Mouse (Mus musculus): ENCODE measurements at regions not wholly inside any gene's neighbourhood (a gene's known extent, or its start where the extent isn't known, plus 50 kb on each side); places are given as distances from the start of the nearest gene placed in this dataset.

DNA sequence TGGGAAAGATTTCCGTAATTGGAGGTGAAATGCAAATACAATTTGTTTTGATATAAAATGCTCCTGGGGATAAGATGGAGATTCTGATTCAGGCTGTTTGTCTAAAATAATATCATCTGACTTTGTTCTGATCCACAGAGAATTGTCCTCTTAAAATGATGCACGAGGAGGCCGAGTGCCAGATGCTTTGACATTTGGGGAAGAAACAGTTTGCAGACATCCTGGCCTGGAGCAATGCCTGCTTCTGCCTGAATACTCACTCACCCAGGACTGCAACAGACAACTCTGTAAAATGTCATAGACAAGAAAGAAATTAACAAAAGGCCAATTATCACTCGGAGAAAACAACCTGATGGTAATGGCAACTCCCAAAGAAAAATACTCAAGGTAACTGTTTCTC lies 1225.1 kb downstream of the 9330182O14Rik start:
- Histone ChIP-seq H3K4me2 (ENCODE audit: low read length) (no peak overlapping the region), H3K27ac (replicated peaks in 1 of 2; ENCODE audit: control insufficient read depth in 1 of 2, insufficient read depth in 1 of 2, low read depth in 2 of 2, low read length in 2 of 2) (no peak overlapping the region), H3K9ac (ENCODE audit: low read length) (no peak overlapping the region), H3K27me3 (ENCODE audit: control insufficient read depth, insufficient read depth, low read length) (no peaks in the 10 kb centered on the region), H3K9me3 (ENCODE audit: control insufficient read depth, low read length) (no peaks in the 10 kb centered on the region), H3K4me3 (ENCODE audit: control insufficient read depth in 1 of 2, insufficient read depth in 1 of 2, low read depth in 1 of 2, low read length in 2 of 2) (no peak overlapping the region), H3K36me3 (ENCODE audit: control insufficient read depth, insufficient read depth, low read length) (no peaks in the 10 kb centered on the region), H3K4me1 (ENCODE audit: control insufficient read depth in 2 of 2, insufficient read depth in 2 of 2, low read length in 2 of 2) (no peaks in the 10 kb centered on the region)
- no peak for ATAC-seq (ENCODE audit: insufficient number of reproducible peaks, insufficient read depth, low FRiP score, low read depth)
- 80% methylated on average over 4 of the region's 4 CpGs for WGBS

DNA sequence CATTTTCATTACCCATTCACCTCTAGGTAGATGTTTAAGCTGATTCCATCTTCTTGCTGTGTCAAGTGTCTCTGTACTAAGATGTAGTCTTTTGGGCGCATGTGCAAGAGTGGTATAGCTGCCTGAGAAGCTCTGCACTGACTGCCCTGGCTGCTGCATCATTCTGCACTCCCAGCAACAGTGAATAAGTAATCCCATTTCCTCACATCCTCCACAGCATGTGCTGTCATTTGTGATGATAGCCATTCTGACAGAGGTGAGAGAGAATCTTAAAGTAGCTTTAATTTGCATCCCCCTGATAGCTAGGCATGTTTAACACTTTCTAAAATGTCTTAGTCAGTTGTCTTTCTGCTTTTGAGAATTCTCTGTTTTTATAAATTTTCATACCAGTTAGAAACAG lies 1240.5 kb downstream of the 9330182O14Rik start:
- H3K9ac ChIP-seq (ENCODE audit: low read length) = no peak overlapping the region
- no peaks in the 10 kb centered on the region for H3K9me3 ChIP-seq (ENCODE audit: control insufficient read depth, low read length)
- no peak overlapping the region for H3K4me3 ChIP-seq (ENCODE audit: control insufficient read depth in 1 of 2, insufficient read depth in 1 of 2, low read depth in 1 of 2, low read length in 2 of 2)
- 76% methylated on average over 1 of the region's 1 CpGs for WGBS
- no peaks in the 10 kb centered on the region; a peak in 1 of 4 replicates for H3K4me1 ChIP-seq (ENCODE audit: control insufficient read depth in 2 of 2, insufficient read depth in 2 of 2, low read length in 2 of 2)
- no peak overlapping the region for H3K4me2 ChIP-seq (ENCODE audit: low read length)
- no peaks in the 10 kb centered on the region for H3K27me3 ChIP-seq (ENCODE audit: control insufficient read depth, insufficient read depth, low read length)
- H3K27ac ChIP-seq (replicated peaks in 1 of 2; ENCODE audit: control insufficient read depth in 1 of 2, insufficient read depth in 1 of 2, low read depth in 2 of 2, low read length in 2 of 2) = no peak overlapping the region
- ATAC-seq (ENCODE audit: insufficient number of reproducible peaks, insufficient read depth, low FRiP score, low read depth) = no peak
- no peaks in the 10 kb centered on the region for H3K36me3 ChIP-seq (ENCODE audit: control insufficient read depth, insufficient read depth, low read length)

DNA sequence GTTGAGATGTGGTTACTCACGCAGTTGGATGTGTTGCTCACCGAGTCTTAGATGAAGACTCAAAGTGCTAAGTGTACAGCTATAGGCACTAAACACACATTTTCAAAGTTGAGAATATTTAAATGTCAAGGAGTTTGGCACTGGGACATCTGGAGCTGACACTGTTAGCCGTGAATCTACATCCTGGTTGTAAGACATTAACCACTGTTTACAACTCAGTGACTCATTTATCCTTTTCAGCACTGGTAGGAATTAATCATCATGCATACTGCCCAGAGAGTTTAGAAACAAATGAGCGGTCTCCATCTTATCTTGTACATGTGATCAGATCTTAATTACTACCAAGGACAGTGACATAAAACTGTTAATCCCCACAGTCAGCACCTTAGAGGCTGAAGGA lies 1241.7 kb downstream of the 9330182O14Rik start:
- Histone ChIP-seq H3K4me1 (ENCODE audit: control insufficient read depth in 2 of 2, insufficient read depth in 2 of 2, low read length in 2 of 2) (no peaks in the 10 kb centered on the region; a peak in 1 of 4 replicates), H3K4me2 (ENCODE audit: low read length) (no peak overlapping the region), H3K9ac (ENCODE audit: low read length) (no peak overlapping the region), H3K27me3 (ENCODE audit: control insufficient read depth, insufficient read depth, low read length) (no peaks in the 10 kb centered on the region), H3K27ac (replicated peaks in 1 of 2; ENCODE audit: control insufficient read depth in 1 of 2, insufficient read depth in 1 of 2, low read depth in 2 of 2, low read length in 2 of 2) (no peak overlapping the region), H3K9me3 (ENCODE audit: control insufficient read depth, low read length) (no peaks in the 10 kb centered on the region), H3K36me3 (ENCODE audit: control insufficient read depth, insufficient read depth, low read length) (no peaks in the 10 kb centered on the region), H3K4me3 (ENCODE audit: control insufficient read depth in 1 of 2, insufficient read depth in 1 of 2, low read depth in 1 of 2, low read length in 2 of 2) (no peak overlapping the region)
- 73% methylated on average over 4 of the region's 4 CpGs for WGBS
- ATAC-seq (ENCODE audit: insufficient number of reproducible peaks, insufficient read depth, low FRiP score, low read depth) = no peak

DNA sequence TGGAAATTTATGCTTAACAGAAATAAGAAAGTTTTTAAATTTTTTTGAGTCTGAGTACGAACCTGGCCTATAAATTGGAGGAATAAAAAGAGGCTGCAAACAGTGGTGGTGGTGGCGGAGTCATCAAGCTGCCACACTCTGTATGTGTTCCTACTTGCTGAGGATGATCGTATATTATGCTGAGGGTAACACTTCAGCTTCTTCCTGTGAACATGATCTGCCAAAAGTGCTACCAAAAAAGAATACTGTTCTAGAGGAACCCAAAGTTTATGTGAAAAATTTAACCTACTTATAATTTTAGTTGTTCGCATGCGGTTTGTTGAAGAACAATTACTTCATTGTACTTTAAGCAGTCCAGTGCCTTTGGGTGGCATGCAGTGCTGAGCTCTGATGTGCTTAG lies 1245.5 kb downstream of the 9330182O14Rik start:
- H3K9me3 ChIP-seq (ENCODE audit: control insufficient read depth, low read length) = no peaks in the 10 kb centered on the region
- H3K4me2 ChIP-seq (ENCODE audit: low read length) = no peak overlapping the region
- H3K27ac ChIP-seq (replicated peaks in 1 of 2; ENCODE audit: control insufficient read depth in 1 of 2, insufficient read depth in 1 of 2, low read depth in 2 of 2, low read length in 2 of 2) = no peak overlapping the region
- no peak overlapping the region for H3K4me3 ChIP-seq (ENCODE audit: control insufficient read depth in 1 of 2, insufficient read depth in 1 of 2, low read depth in 1 of 2, low read length in 2 of 2)
- no peaks in the 10 kb centered on the region for H3K27me3 ChIP-seq (ENCODE audit: control insufficient read depth, insufficient read depth, low read length)
- H3K4me1 ChIP-seq (ENCODE audit: control insufficient read depth in 2 of 2, insufficient read depth in 2 of 2, low read length in 2 of 2) = no peaks in the 10 kb centered on the region; a peak in 1 of 4 replicates
- H3K36me3 ChIP-seq (ENCODE audit: control insufficient read depth, insufficient read depth, low read length) = no peaks in the 10 kb centered on the region
- WGBS = 92% methylated on average over 5 of the region's 5 CpGs
- H3K9ac ChIP-seq (ENCODE audit: low read length) = no peak overlapping the region
- ATAC-seq (ENCODE audit: insufficient number of reproducible peaks, insufficient read depth, low FRiP score, low read depth) = no peak

DNA sequence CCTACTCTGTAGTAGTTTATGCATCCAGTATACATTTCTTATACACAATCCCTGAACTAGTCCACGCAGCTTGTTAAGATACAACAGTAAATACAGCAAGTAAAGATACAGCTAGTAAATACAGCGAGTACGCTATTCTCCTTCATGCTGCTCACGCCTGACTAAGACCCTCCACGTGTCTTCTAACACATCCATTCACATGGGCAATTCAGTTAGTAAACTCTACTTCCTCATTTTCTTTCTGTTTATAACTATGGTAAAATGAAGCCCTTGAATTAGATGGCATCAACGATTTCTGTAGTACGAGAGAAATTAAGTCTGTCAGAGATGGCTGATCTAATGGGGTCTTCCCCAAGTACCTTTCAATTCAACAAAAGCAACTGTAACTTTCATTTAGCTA lies 1246.3 kb downstream of the 9330182O14Rik start:
- Histone ChIP-seq H3K4me1 (ENCODE audit: control insufficient read depth in 2 of 2, insufficient read depth in 2 of 2, low read length in 2 of 2) (no peaks in the 10 kb centered on the region; a peak in 1 of 4 replicates), H3K9me3 (ENCODE audit: control insufficient read depth, low read length) (no peaks in the 10 kb centered on the region), H3K9ac (ENCODE audit: low read length) (no peak overlapping the region), H3K4me2 (ENCODE audit: low read length) (no peak overlapping the region), H3K27ac (replicated peaks in 1 of 2; ENCODE audit: control insufficient read depth in 1 of 2, insufficient read depth in 1 of 2, low read depth in 2 of 2, low read length in 2 of 2) (no peak overlapping the region), H3K4me3 (ENCODE audit: control insufficient read depth in 1 of 2, insufficient read depth in 1 of 2, low read depth in 1 of 2, low read length in 2 of 2) (no peak overlapping the region), H3K36me3 (ENCODE audit: control insufficient read depth, insufficient read depth, low read length) (no peaks in the 10 kb centered on the region), H3K27me3 (ENCODE audit: control insufficient read depth, insufficient read depth, low read length) (no peaks in the 10 kb centered on the region)
- no peak for ATAC-seq (ENCODE audit: insufficient number of reproducible peaks, insufficient read depth, low FRiP score, low read depth)
- WGBS = 91% methylated on average over 7 of the region's 7 CpGs

DNA sequence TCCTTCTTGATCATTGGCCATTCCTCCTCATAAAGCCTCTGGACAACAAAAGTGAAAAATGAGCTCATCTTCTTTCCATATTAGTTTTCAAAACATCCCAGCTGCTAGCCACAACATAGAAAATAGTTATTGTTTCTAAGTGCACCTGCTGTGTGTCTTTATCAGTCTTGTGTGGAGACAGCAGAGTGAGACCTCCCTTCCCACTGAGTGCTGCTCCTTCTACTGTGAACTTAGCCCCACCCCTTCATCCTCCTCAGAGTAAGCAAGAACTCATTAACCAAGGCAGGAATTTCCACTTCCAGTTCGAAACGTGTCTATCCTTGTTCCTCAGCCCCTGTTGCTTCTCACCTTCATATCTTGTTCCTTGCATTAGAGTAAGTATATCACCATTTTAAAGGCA lies 1256.5 kb downstream of the 9330182O14Rik start:
- no peak for ATAC-seq (ENCODE audit: insufficient number of reproducible peaks, insufficient read depth, low FRiP score, low read depth)
- H3K4me3 ChIP-seq (ENCODE audit: control insufficient read depth in 1 of 2, insufficient read depth in 1 of 2, low read depth in 1 of 2, low read length in 2 of 2) = no peak overlapping the region
- 24% methylated on average over 2 of the region's 2 CpGs for WGBS
- no peak overlapping the region for H3K27ac ChIP-seq (replicated peaks in 1 of 2; ENCODE audit: control insufficient read depth in 1 of 2, insufficient read depth in 1 of 2, low read depth in 2 of 2, low read length in 2 of 2)
- H3K4me2 ChIP-seq (ENCODE audit: low read length) = no peak overlapping the region
- no peaks in the 10 kb centered on the region for H3K4me1 ChIP-seq (ENCODE audit: control insufficient read depth in 2 of 2, insufficient read depth in 2 of 2, low read length in 2 of 2)
- no peak overlapping the region for H3K9ac ChIP-seq (ENCODE audit: low read length)
- no peaks in the 10 kb centered on the region for H3K9me3 ChIP-seq (ENCODE audit: control insufficient read depth, low read length)
- H3K27me3 ChIP-seq (ENCODE audit: control insufficient read depth, insufficient read depth, low read length) = no peaks in the 10 kb centered on the region
- H3K36me3 ChIP-seq (ENCODE audit: control insufficient read depth, insufficient read depth, low read length) = no peaks in the 10 kb centered on the region

Data from heart, embryonic 14.5 days (tissue).